In the genomic region with DNA sequence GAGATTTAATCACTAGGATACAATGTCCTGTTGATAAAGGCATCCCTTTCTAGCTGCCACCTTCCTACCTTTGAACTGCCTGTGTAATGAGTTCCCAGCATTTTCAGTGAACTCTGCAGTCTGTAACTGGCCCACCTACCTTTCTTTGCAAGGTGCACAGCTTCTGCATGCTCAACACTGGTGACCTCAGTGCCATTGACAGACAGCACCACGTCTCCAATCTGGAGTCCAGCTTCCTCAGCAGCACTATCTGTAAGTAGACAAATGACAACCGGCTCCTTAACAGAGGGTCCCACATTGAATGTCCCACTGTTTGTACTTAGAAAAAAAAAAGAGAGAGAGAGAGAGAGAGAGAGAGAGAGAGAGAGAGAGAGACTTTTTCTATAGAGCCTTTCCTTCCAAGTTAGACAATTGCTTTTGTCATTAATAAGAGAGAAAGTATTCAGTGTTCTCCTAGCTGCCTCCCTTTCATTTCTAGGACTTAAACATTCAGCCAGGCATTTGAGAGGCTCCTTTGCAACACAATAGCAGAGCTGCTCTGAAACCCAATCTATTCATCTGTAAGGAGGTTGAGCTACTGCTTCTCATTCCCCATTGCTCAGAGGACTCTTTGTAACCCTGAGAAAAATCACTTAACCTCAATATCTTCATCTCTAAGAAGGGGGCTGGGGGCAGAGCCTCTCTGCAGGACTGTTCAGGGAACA, we compare ENCODE assay signal across 15 mouse cellular contexts. TPM values are rescaled to one million over a fixed set of nuclear protein-coding genes. Genes with fewer than 3 reads are reported as not detected.
DNase-seq lines count a peak whose midpoint lies in the region; ATAC-seq and TF ChIP-seq lines count a peak whose summit lies in the region.
"Had no signal": no experiment of that assay in that cellular context is flagged by ENCODE, and none has a peak within 500 bp of the region (broad histone marks: within the 10 kb centered on the region; RNA-seq: fewer than 3 reads in every experiment).

No protein-coding gene starts in this region.

- ATAC-seq in forebrain, embryonic 13.5 days = peak; percentile 93
- peak; percentile 53 for ATAC-seq in megakaryocyte-erythroid progenitor cell, adult 5-6 weeks (replicated peaks; ENCODE audit: low FRiP score, low TSS enrichment, poor library complexity, severe bottlenecking)

- no peak overlapping the region for H3K9ac ChIP-seq in forebrain, embryonic 13.5 days
- H3K9ac ChIP-seq: embryonic facial prominence, embryonic 15.5 days; liver, embryonic 13.5 days had no signal

- no peaks in the 10 kb centered on the region for H3K27me3 ChIP-seq in forebrain, embryonic 13.5 days
- no peaks in the 10 kb centered on the region for H3K27me3 ChIP-seq in cerebellum, adult 2 months (ENCODE audit: control insufficient read depth, insufficient read depth, low read length)
- H3K27me3 ChIP-seq: CH12.LX; embryonic facial prominence, embryonic 15.5 days; liver, embryonic 13.5 days had no signal

- DNase-seq in ES-CJ7 (ENCODE audit: low read depth, low spot score) (peak; percentile 82), ZHBTc4 (ENCODE audit: low read depth, low spot score) (peak; percentile 81)
- no peak for DNase-seq in lung, postnatal 10 days
- DNase-seq in natural killer cell, adult 2 months (ENCODE audit: low spot score in 2 of 2) = no peak
- no peak for DNase-seq in cerebellum, adult 2 months
- DNase-seq: gastrocnemius, adult 2 months; kidney, postnatal 36 days; liver, embryonic 13.5 days; right cerebral cortex, adult 18-20 months; thymus, postnatal 4 days had no signal

- 2% methylated on average over 2 of the region's 2 CpGs for WGBS in forebrain, embryonic 13.5 days
- WGBS in cerebellum, adult 2 months = 14% methylated on average over 2 of the region's 2 CpGs

- peaks cover 19% of the 10 kb centered on the region for H3K4me1 ChIP-seq in forebrain, embryonic 13.5 days
- no peaks in the 10 kb centered on the region for H3K4me1 ChIP-seq in cerebellum, adult 2 months (ENCODE audit: control insufficient read depth, insufficient read depth, low read length)
- H3K4me1 ChIP-seq: embryonic facial prominence, embryonic 15.5 days had no signal

- H3K4me2 ChIP-seq in forebrain, embryonic 13.5 days = peak overlapping the region; percentile 40
- H3K4me2 ChIP-seq: embryonic facial prominence, embryonic 15.5 days; liver, embryonic 13.5 days had no signal

- no peaks in the 10 kb centered on the region for H3K9me3 ChIP-seq in forebrain, embryonic 13.5 days (replicated peaks)
- H3K9me3 ChIP-seq: embryonic facial prominence, embryonic 15.5 days; liver, embryonic 13.5 days had no signal

- H3K27ac ChIP-seq in forebrain, embryonic 13.5 days = peak overlapping the region; percentile 73
- no peak overlapping the region for H3K27ac ChIP-seq in cerebellum, adult 2 months (ENCODE audit: insufficient read depth, low read length)
- H3K27ac ChIP-seq: embryonic facial prominence, embryonic 15.5 days; gastrocnemius, adult 2 months; liver, embryonic 13.5 days had no signal

- TF ChIP-seq POLR2A in cerebellum, adult 2 months (IDR thresholded peaks at IDR 0.05; ENCODE audit: borderline replicate concordance, insufficient read depth, low read length) = no peak

- no peak overlapping the region for H3K4me3 ChIP-seq in forebrain, embryonic 13.5 days
- H3K4me3 ChIP-seq in cerebellum, adult 2 months (replicated peaks; ENCODE audit: insufficient read depth, low read depth, low read length) = no peak overlapping the region
- H3K4me3 ChIP-seq: embryonic facial prominence, embryonic 15.5 days; gastrocnemius, adult 2 months; liver, embryonic 13.5 days had no signal

- no peaks in the 10 kb centered on the region for H3K36me3 ChIP-seq in forebrain, embryonic 13.5 days (ENCODE audit: poor library complexity, severe bottlenecking)
- H3K36me3 ChIP-seq: embryonic facial prominence, embryonic 15.5 days; liver, embryonic 13.5 days had no signal

- TF ChIP-seq CTCF in cerebellum, adult 2 months (IDR thresholded peaks at IDR 0.05; ENCODE audit: borderline replicate concordance, insufficient read depth, low read depth, low read length) = no peak

RNA-seq across cellular contexts. Expression of a gene that starts 58.7 kb away (rescaled TPM):
- 13.1 and 13.4 TPM in 2 replicates for polyA plus RNA-seq in forebrain, embryonic 13.5 days (2015; fragmentation: Nextera tagmentation; extraction: Ambion mirVana)
- 15.5 and 22.3 TPM in 2 replicates for total RNA-seq in megakaryocyte-erythroid progenitor cell, adult 5-6 weeks (2014; fragmentation: Nextera tagmentation)
- 5.1 and 6.6 TPM in 2 replicates for total RNA-seq in megakaryocyte-erythroid progenitor cell, adult 5-6 weeks (2017)
- 1.3 and 1.6 TPM in 2 replicates for polyA plus RNA-seq in cerebellum, adult 2 months (2012; rRNA removed)
- total RNA-seq: CH12.LX; gastrocnemius, adult 2 months had no signal
- polyA plus RNA-seq: embryonic facial prominence, embryonic 15.5 days; heart, embryonic 14.5 days had no signal

Comparison
In these comparisons a context has a peak if more than half of its experiments do, and no peak if none do; other contexts are left out.
1. DNase-seq: peak in ES-CJ7 (single experiment) and ZHBTc4 (single experiment); none in lung, postnatal 10 days (single experiment), natural killer cell, adult 2 months (0 of 2) and cerebellum, adult 2 months (0 of 2).